Mouse (Mus musculus): Measurements from ENCODE around the gene Pigr. TPM values are rescaled to one million over a fixed set of nuclear protein-coding genes. Genes with fewer than 3 reads are reported as not detected.
A peak's percentile ranks its signal among the peaks of the same experiment; 100 is the strongest.

Pigr gene
- polyA plus RNA-seq, 1 experiment from 2014 or later: not detected

- 58% methylated on average over 6 of the region's 6 CpGs for WGBS
- H3K9me3 ChIP-seq: no peaks in the 10 kb centered on the region
Measured at GRCm38 (mm10) chr1:130838288-130838687, 11.8 kb downstream of the Pigr start.

GRCm38 (mm10) chr1:130840599-130841379 lies 14.3 kb downstream of the Pigr start:
- Histone ChIP-seq H3K9me3 (no peaks in the 10 kb centered on the region), H3K4me3 (no peak overlapping the region), H3K36me3 (replicated peaks) (no peaks in the 10 kb centered on the region), H3K27me3 (ENCODE audit: poor library complexity, severe bottlenecking) (no peaks in the 10 kb centered on the region), H3K4me1 (no peaks in the 10 kb centered on the region), H3K27ac (no peak overlapping the region)
- WGBS: 85% methylated on average over 8 of the region's 8 CpGs
- DNase-seq (ENCODE audit: extremely low spot score, low spot score): no peak

More at GRCm38 (mm10) chr1:130838288-130838687, 11.8 kb downstream of the Pigr start:
- H3K27ac ChIP-seq: no peak overlapping the region
- no peaks in the 10 kb centered on the region for H3K27me3 ChIP-seq (ENCODE audit: poor library complexity, severe bottlenecking)
- H3K36me3 ChIP-seq (replicated peaks): no peaks in the 10 kb centered on the region
- no peak overlapping the region for H3K4me3 ChIP-seq
- DNase-seq (ENCODE audit: extremely low spot score, low spot score): no peak
- H3K4me1 ChIP-seq: no peaks in the 10 kb centered on the region

- 92% methylated on average over 7 of the region's 7 CpGs for WGBS
Measured at GRCm38 (mm10) chr1:130841621-130842020, 15.1 kb downstream of the Pigr start.

GRCm38 (mm10) chr1:130844516-130844915 lies 18.0 kb downstream of the Pigr start:
- no peaks in the 10 kb centered on the region for H3K4me1 ChIP-seq
- H3K27ac ChIP-seq: no peak overlapping the region
- H3K36me3 ChIP-seq (replicated peaks): no peaks in the 10 kb centered on the region
- no peak for DNase-seq (ENCODE audit: extremely low spot score, low spot score)
- H3K4me3 ChIP-seq: no peak overlapping the region
- H3K9me3 ChIP-seq: no peaks in the 10 kb centered on the region
- 90% methylated on average over 7 of the region's 7 CpGs for WGBS
- H3K27me3 ChIP-seq (ENCODE audit: poor library complexity, severe bottlenecking): no peaks in the 10 kb centered on the region

More at GRCm38 (mm10) chr1:130841621-130842020, 15.1 kb downstream of the Pigr start:
- Histone ChIP-seq H3K36me3 (replicated peaks) (no peaks in the 10 kb centered on the region), H3K27me3 (ENCODE audit: poor library complexity, severe bottlenecking) (no peaks in the 10 kb centered on the region), H3K9me3 (no peaks in the 10 kb centered on the region), H3K4me3 (no peak overlapping the region), H3K4me1 (no peaks in the 10 kb centered on the region), H3K27ac (no peak overlapping the region)
- DNase-seq (ENCODE audit: extremely low spot score, low spot score): no peak

- H3K27ac ChIP-seq: no peak overlapping the region
- WGBS: 94% methylated on average over 10 of the region's 10 CpGs
- no peak overlapping the region for H3K4me3 ChIP-seq
Measured at GRCm38 (mm10) chr1:130849530-130850214, 23.2 kb downstream of the Pigr start.

GRCm38 (mm10) chr1:130850405-130850804 lies 23.9 kb downstream of the Pigr start:
- no peaks in the 10 kb centered on the region for H3K9me3 ChIP-seq
- H3K4me1 ChIP-seq: peaks cover 7% of the 10 kb centered on the region; the same call in 1 of the 2 replicates
- WGBS: 87% methylated on average over 5 of the region's 5 CpGs
- H3K4me3 ChIP-seq: no peak overlapping the region
- no peak overlapping the region for H3K27ac ChIP-seq
- H3K36me3 ChIP-seq (replicated peaks): no peaks in the 10 kb centered on the region
- H3K27me3 ChIP-seq (ENCODE audit: poor library complexity, severe bottlenecking): no peaks in the 10 kb centered on the region
- no peak for DNase-seq (ENCODE audit: extremely low spot score, low spot score)

More at GRCm38 (mm10) chr1:130849530-130850214, 23.2 kb downstream of the Pigr start:
- no peaks in the 10 kb centered on the region for H3K27me3 ChIP-seq (ENCODE audit: poor library complexity, severe bottlenecking)
- H3K4me1 ChIP-seq: peaks cover 4% of the 10 kb centered on the region; the same call in 1 of the 2 replicates
- no peak for DNase-seq (ENCODE audit: extremely low spot score, low spot score)
- no peaks in the 10 kb centered on the region for H3K36me3 ChIP-seq (replicated peaks)
- no peaks in the 10 kb centered on the region for H3K9me3 ChIP-seq

GRCm38 (mm10) chr1:130854819-130855218 lies 28.3 kb downstream of the Pigr start:
- DNase-seq (ENCODE audit: extremely low spot score, low spot score): no peak
- Histone ChIP-seq H3K4me3 (no peak overlapping the region), H3K9me3 (no peaks in the 10 kb centered on the region), H3K27me3 (ENCODE audit: poor library complexity, severe bottlenecking) (no peaks in the 10 kb centered on the region), H3K36me3 (replicated peaks) (no peaks in the 10 kb centered on the region), H3K27ac (peak overlapping the region; percentile 48; the same call in 1 of the 2 replicates), H3K4me1 (peaks cover 7% of the 10 kb centered on the region; the same call in 1 of the 2 replicates)
- 86% methylated on average over 9 of the region's 9 CpGs for WGBS

- Histone ChIP-seq H3K36me3 (replicated peaks) (no peaks in the 10 kb centered on the region), H3K27me3 (ENCODE audit: poor library complexity, severe bottlenecking) (no peaks in the 10 kb centered on the region), H3K4me3 (no peak overlapping the region), H3K4me1 (peaks cover 7% of the 10 kb centered on the region; the same call in 1 of the 2 replicates), H3K27ac (no peak overlapping the region), H3K9me3 (no peaks in the 10 kb centered on the region)
- 78% methylated on average over 2 of the region's 2 CpGs for WGBS
- DNase-seq (ENCODE audit: extremely low spot score, low spot score): no peak
Measured at GRCm38 (mm10) chr1:130855723-130856122, 29.2 kb downstream of the Pigr start.

GRCm38 (mm10) chr1:130857456-130857855 lies 31.0 kb downstream of the Pigr start:
- H3K27me3 ChIP-seq (ENCODE audit: poor library complexity, severe bottlenecking): no peaks in the 10 kb centered on the region
- H3K36me3 ChIP-seq (replicated peaks): no peaks in the 10 kb centered on the region
- no peak overlapping the region for H3K27ac ChIP-seq
- H3K4me3 ChIP-seq: no peak overlapping the region
- DNase-seq (ENCODE audit: extremely low spot score, low spot score): no peak
- peaks cover 7% of the 10 kb centered on the region; the same call in 1 of the 2 replicates for H3K4me1 ChIP-seq
- H3K9me3 ChIP-seq: no peaks in the 10 kb centered on the region
- WGBS: 90% methylated on average over 4 of the region's 4 CpGs

- Histone ChIP-seq H3K27ac (no peak overlapping the region), H3K9me3 (no peaks in the 10 kb centered on the region), H3K4me3 (no peak overlapping the region), H3K27me3 (ENCODE audit: poor library complexity, severe bottlenecking) (no peaks in the 10 kb centered on the region), H3K36me3 (replicated peaks) (no peaks in the 10 kb centered on the region), H3K4me1 (no peaks in the 10 kb centered on the region)
- WGBS: 89% methylated on average over 4 of the region's 4 CpGs
- DNase-seq (ENCODE audit: extremely low spot score, low spot score): no peak
Measured at GRCm38 (mm10) chr1:130864238-130864637, 37.8 kb downstream of the Pigr start.

- no peaks in the 10 kb centered on the region for H3K36me3 ChIP-seq (replicated peaks)
- no peaks in the 10 kb centered on the region for H3K27me3 ChIP-seq (ENCODE audit: poor library complexity, severe bottlenecking)
- H3K9me3 ChIP-seq: no peaks in the 10 kb centered on the region
- H3K27ac ChIP-seq: no peak overlapping the region
- no peaks in the 10 kb centered on the region for H3K4me1 ChIP-seq
- WGBS: 91% methylated on average over 5 of the region's 5 CpGs
- H3K4me3 ChIP-seq: no peak overlapping the region
- no peak for DNase-seq (ENCODE audit: extremely low spot score, low spot score)
Measured at GRCm38 (mm10) chr1:130864741-130865140, 38.3 kb downstream of the Pigr start.

- no peaks in the 10 kb centered on the region for H3K4me1 ChIP-seq
- no peaks in the 10 kb centered on the region for H3K27me3 ChIP-seq (ENCODE audit: poor library complexity, severe bottlenecking)
- WGBS: 86% methylated on average over 7 of the region's 7 CpGs
- no peaks in the 10 kb centered on the region for H3K9me3 ChIP-seq
- H3K27ac ChIP-seq: no peak within 1 kb of the TSS
- DNase-seq (ENCODE audit: extremely low spot score, low spot score): no peak
- no peak within 1 kb of the TSS for H3K4me3 ChIP-seq
- no peaks in the 10 kb centered on the region for H3K36me3 ChIP-seq (replicated peaks)
Measured at GRCm38 (mm10) chr1:130865541-130866221, 39.2 kb downstream of the Pigr start, which contains the start of gene Fcmr. TSS of gene Fcmr (plus strand) at chr1:130865669.

All from forebrain, embryonic 10.5 days (tissue).